Mouse (Mus musculus) gonadal fat pad, adult 2 months (tissue): Measurements from ENCODE around the gene Sncg. TPM values are rescaled to one million over a fixed set of nuclear protein-coding genes. Genes with fewer than 3 reads are reported as not detected.
"Not testable (repeated sequence)": the region's sequence is repeated elsewhere in the genome, so short reads cannot be mapped to it uniquely, and the experiment has no call there.

ENCODE experiments used
- DNase-seq: peaks from one replicate; pipeline ENCODE4 v3.0.0-alpha.2; 2012; ENCODE audit warnings: low read depth
- polyA plus RNA-seq: library from polyadenylated mRNA; depleted of rRNA; stranded (reverse); fragments of >200 nt; gene quantifications from 2 replicates; pipeline ENCODE4 v1.2.3, GENCODE M21; 2012

The Sncg gene
- polyA plus RNA-seq, 1 experiment, result 740 TPM

DNA sequence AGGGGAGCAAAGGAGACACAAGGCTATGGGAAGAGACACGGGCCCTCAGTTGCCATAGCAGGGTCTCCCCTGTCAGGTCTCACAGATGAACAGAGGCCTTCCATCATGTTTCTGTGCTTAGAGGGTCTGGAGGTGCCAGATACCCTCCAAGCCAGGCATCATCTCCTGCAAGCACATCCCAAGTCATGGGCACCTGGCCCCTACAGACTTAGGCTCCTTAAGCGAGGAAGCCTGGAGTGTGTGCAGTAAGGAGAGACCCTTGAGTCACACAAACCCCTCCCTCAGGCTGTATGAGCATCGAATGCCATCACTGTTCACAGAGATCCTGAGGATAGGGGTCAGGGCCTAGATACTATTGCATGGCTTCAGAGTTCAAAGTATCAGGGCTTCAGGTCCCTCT is 3.7 kb downstream of the Sncg start:
- no peak for DNase-seq

DNA sequence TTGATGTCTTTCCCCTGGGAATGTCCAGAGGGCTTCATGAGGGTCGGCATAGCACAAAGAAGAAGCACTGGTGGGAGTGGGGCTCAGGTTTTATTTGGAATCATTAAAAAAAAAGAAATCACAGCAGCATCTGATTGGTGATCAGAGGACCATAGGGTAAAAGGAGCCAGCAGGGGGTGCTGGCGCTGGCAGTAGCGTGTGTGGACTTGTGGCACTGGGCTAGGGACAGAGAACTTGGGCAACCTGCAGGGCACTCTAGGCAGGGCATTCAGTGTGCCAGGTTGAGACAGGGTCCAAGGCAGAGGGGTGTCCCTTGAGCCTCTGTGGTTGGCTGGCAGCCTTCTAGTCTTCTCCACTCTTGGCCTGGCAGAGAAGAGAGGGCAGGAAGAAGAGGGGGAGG is 4.4 kb downstream of the Sncg start:
- DNase-seq, result no peak

DNA sequence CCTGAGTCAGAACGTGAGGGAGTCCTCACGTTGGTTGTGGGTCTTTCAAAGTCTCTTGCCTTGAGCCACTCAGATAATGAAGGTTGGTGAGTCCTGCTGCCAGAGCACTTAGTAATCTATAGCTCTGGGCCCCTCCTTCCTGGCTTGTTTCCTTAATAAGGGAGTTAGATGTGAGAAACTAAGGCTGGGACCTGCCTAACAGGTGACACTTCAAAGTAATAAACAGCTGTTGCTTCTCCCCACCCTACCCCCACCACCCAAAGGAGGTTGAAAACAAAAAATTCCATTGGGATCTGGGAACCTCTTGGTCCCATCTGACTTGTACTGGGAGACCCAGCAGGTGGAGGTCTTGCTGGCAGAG is 9.5 kb downstream of the Sncg start:
- DNase-seq, result no peak

DNA sequence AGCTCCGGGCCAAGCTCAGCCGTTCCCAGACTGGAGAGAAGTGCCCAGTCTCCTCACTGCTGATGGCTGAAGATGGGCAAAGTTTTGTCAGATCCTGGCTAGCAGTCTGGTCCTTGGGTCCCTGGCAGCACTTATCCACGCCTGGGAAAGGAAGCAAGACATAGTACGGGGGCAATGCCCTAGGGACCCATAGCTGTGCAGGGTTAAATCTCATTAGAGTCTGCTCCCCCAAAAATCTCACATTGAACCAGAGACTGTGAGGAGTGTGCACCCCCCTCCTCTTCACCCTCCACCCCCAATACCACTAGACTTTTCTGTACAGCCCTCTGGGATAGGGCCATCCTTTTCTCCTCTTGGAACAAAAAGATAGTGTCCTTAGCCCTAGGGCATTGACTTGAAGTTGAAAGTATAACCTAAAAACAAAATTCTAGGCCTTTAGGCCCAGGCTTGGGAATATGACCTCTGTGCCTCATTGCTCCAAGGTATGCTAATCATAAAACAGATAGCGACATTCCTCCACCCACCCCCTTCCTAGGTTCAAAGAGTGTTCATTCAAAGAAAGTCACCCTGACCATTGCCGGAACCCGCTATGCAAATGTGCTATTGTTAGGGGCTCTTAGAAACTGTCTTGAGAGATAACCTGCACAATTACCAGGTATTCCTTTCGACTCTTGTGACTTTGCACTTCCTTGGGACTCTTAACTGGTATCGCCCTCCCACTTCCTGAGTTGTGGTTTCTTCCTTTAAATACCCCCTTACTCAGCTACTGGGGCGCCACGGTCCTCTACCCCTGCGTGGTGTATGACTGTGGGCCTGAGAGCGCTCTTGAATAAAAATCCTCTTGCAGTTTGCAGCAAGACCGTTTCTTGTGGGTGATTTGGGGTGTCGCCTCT is 10.1 kb downstream of the Sncg start:
- DNase-seq, result not testable (repeated sequence)

DNA sequence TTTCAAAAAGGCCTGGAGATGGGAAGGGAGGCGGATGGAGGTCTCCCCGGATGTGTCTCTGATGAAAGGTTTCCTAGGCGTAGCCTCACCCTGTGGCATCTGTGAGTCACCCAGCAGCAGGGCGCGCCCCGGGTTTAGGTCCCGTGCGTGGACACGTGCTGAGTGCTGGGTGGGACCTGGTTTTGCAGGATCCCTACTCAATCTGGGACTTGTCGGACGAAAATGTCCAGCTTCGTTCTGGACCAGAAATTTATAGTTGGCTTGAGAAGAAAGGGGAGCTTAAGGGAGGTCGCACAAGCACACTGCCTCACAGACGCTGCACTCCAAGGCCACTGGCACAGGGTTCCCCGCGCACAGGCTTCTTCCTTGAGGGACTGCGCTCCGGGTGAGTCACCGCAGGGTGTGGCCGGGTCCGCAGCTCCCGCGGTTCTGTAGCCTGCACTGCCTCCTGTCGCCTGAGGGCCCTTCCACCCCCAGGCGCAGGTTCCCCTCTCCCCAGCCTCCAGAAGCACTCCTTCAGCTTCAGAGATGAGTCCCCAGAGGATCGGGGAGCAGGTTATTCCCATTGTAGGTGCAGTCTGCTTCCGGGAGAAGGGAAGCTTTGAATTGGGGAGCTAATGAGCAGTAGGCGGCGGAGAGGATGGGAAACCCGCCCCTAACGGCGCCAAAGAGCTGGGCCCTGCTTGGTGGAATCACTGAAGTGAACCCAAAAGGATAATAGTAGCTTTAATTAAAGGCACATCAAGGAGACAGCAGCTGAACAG is 10.9 kb downstream of the Sncg start:
- DNase-seq, result no peak

DNA sequence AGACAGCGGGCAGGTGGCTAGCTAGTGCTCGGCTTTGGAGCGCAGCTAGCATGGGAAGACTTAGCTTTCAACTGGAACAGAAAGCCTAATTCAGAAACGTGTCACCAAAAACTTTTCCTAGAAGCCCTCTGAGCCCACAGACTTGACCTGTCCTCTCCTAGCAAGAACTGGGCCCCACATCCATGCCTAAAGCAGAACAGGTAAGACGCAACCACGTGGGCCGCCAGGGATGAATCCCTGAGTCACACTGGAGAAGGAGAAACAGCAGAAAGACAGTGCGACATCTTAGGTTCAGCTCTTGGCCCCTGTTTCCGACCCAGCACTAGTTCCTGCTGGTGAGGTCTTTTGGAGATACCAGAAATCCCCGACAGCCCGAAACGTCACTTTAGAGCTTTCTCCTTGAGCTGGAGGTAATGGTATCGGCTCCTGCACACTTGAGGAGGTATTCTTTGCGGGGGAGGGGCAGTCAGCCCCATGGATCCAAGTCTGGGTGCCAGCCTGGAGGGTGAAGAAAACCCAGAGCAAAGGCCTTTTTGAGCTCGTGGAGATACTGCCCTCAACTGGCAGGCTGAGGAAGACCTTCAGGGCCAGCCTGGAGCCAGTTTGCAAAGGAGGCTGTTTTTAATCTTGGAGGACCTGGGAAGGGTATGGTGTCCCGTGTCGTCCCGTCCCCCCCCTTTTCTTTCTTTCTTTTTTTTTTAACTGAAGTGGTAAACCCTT is 11.7 kb downstream of the Sncg start:
- DNase-seq, result no peak

DNA sequence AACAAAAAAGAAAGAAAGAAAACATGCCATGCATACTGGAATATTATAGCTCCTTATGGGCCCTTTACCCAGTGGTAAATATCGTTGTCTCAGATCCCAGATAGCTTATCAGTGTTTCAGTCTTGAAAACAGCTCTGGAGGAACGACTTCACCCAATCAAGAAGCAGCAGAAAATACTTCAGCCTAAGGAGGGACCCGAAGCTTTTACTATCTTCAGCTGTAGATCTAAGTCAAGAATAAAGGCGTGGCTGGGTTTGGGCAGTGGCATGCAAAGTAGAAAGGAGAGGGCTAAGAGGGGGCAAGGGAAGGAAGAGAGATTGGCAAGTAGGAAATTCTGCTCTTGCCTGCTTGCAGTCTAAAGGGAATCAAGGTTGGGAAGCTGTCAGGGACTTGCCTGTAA is 12.5 kb downstream of the Sncg start:
- no peak for DNase-seq

DNA sequence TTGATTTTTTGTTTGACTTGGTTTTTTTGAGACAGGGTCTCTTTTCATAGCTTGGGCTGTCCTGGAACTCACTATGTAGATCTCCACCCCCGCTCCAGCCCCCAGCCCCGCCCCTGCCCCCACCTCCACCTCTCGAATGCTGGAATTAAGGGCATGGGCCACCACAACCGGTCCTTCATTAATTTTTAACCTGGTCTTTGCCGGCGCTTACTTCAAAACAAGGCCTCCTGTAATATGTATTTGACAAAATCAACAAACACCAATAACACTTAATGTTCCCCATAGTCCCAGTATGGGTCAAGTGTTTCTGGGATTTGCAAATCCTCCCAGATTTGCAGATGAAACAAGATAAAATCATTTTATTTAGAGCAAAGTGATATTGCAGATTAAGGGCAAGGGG is 14.3 kb downstream of the Sncg start:
- DNase-seq, result no peak

DNA sequence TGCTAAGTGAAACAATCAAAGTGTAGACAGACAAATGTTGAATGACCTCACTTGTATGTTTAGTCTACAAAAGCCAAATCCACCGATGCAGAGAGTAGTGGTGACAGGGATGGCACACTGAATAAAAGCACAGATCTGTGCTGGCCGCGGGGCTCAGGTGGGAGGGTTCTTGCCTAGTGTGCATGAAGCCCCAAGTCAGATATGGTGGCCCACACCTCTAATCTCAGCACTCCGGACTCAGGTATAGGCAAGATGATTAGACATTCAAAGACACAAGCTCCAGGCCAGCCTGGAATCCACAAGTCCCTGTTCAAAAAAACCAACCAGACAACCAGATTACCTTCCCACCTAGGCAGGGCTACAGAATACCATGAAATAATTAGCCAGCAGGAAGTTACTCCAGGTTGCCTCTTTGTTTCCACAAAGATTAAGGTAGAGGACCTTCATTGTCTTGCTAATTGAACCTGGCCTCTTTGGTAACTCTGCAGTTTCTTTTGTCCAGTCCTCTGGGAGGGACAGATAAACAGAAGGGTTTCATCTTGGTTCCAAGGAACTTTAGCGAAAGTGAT is 14.8 kb downstream of the Sncg start:
- DNase-seq, result no peak

DNA sequence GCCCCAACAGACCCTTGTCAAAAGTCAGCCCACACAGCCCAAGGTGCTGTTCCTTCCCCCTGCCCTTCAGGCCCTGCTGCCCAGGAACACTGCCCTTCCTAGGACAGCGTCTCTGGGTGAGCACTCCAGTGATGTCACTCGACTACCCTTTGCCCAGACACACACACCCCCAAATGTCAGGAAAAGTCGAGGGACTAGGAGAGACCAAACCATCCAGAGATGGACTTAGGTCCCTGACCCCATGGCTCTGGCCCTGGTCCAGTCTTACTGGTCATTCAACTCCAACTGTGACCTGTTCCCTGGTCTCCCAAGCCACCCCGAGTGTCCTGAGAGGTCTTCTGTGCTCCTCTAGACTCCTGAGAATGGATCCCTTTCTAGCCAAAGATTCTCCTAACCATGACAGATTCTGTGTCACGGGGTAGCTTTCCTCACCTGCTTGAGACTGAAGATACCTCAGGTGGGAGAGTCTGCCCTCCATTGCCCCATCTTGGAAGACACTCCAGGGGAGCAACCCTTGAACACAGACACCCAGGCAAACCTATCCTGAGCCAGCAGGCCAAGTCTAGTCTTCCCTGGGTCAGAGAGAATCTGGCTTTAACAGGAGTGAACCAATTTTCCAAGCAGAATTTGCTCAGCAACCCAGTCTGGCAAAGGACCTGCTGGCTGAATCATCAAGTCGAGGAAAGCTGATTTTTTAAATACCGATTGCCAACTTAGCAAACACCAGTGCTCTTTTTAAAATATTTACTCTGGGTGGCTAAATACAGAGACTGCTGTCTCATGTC is 16.7 kb downstream of the Sncg start:
- no peak for DNase-seq

DNA sequence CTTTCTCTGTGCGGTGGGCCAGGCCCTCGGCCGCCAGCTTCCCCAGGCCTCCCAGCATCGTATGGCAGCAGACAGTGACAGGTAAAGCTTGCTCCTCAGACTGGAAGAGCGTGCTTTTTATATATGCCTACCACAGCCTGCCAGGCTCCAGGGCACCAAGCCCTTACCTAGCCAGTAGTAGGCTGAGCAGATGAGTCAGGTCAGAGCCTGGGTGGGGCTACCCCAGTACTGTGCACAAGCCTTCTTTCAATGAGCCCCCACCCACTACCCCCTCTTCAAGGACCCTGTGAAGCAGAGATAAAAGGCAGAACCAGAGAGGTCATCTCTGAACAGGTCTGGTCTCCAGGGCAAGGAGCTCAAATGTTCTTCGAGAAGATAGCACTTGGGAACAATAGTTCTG is 19.3 kb downstream of the Sncg start, which contains the start of gene Fam25c:
Gene Fam25c (minus strand): TSS at position 133 of the 400 bp plus-strand sequence.
- no peak for DNase-seq

DNA sequence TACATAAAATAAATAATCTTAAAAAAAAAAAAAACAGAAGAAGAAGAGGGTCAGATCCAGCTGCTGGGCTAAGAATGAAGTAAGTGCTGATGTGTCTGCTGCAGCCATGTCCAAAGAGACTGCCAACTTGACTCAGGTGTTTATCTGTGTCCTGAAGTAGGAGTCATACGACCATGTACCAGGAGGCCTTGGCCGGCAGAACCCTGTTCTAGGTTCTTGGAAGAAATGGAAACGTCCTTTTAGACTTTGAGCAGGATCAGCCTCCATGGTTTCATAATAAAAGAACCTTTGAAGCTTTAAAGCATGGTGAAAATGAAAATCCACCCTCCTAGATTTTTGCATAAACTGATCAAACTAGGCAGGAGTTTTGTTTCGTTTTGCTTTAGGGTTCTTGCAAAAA is 20.1 kb downstream of the Sncg start:
- no peak for DNase-seq

DNA sequence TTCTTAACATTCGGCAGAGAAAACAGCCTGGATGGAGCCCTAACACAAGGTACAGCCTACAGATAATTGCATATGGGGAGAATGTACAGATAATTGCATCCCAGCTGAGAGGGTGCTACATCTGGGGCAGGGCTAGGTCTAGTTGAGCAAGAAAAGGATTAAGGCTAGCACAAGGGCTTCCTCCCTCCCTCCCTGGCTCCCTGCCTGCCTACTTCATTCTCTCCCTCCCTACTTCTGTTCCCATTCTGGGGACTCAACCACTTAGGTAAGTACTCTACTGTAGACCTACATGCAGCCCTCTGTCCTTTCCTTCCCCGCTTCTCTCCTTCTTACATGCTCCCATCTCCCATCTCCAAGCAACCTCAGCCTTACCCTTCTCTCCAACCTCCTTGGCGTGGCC is 21.3 kb downstream of the Sncg start:
- no peak for DNase-seq

DNA sequence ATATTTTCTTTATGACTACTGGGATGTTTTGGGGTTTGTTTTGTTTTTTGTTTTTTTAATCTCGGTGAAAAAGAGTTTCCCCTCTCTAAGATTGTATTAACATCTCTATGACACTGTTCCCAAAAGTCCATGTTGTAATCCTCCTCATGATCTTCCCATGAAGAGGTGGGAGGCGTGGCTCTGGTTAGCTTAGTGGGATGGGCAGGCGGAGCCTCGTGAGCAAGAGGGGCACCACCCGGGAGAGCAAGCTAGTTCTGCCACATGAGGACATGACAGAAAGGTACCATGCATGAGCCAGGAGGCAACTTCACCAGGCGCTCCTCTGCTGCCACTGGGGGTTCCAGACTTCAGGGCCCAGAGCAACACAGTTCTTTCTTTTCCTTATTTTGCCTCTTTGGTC is 22.1 kb downstream of the Sncg start:
- no peak for DNase-seq

DNA sequence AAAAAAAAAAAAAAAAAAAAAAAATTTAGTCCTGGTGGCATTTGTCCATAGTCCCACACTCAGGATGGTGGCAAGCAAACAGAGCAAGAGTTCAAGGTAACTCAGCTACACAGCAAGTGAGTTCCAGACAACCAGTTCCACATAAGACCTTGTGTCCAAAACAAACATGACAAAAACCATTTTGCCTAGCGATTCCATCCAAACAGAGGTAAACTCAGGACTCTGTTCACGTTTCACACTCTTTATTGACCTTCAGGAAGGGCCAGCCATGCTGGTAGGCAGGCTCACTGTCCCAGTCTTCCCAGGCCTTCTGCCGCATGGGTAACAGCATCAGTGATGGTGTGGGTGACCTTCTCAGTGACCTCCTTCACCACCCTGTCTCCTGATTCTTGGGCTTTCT is 22.9 kb downstream of the Sncg start:
- DNase-seq, result no peak

DNA sequence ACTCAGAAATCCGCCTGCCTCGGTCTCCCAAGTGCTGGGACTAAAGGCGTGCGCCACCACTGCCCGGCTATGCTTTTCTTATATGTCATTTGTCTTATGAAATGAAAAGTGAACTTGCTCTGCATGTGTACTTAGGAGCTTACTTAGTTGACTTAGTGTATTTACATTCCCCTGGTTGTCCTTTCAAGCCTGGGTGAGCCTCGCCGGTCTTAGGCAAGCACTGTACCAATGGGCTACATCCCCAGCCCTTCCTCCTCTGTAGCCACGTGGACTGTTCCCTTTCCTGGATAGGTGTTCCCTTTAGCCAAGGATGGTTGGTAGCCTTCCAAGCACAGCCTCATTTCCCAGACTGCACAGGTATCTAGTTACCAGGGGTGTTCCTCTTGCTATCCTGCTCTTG is 25.6 kb downstream of the Sncg start:
- DNase-seq, result no peak

DNA sequence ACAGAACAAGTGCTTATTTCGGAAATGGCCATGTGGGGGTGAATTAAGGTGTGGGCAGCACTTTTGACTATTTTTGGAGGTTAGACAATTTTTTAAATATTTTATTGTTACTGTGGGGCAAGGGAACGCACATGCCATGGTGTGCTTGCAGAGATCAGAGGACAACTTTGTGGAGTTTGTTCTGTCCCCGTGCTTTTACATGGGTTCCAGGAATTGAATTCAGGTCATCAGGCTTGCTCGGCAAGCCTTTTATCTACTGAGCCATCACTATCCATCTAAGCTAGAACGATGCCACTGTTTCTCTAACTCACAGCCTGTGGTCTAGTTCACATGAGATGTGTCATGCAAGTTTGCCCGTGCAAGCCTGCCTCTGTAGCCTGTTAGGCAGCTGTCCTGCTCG is 26.3 kb downstream of the Sncg start:
- no peak for DNase-seq

DNA sequence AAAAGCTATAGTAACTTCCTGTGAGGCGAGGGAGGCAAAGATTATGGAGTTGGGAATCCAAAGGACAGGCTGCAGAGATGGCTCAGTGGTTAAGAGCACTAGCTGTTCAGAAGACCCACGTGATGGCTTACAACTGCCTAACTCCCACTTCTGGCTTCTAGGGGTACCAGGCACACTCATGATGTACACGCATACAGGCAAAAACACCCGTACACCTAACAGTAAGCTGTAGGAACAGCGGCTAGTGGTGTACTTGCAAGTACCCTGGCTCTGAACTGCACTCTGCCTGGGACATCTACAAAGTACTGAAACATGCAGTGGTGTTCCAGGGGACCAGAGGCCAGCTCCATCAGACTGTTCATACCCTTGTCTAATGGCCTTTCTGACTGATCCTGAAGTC is 27.5 kb downstream of the Sncg start:
- no peak for DNase-seq

DNA sequence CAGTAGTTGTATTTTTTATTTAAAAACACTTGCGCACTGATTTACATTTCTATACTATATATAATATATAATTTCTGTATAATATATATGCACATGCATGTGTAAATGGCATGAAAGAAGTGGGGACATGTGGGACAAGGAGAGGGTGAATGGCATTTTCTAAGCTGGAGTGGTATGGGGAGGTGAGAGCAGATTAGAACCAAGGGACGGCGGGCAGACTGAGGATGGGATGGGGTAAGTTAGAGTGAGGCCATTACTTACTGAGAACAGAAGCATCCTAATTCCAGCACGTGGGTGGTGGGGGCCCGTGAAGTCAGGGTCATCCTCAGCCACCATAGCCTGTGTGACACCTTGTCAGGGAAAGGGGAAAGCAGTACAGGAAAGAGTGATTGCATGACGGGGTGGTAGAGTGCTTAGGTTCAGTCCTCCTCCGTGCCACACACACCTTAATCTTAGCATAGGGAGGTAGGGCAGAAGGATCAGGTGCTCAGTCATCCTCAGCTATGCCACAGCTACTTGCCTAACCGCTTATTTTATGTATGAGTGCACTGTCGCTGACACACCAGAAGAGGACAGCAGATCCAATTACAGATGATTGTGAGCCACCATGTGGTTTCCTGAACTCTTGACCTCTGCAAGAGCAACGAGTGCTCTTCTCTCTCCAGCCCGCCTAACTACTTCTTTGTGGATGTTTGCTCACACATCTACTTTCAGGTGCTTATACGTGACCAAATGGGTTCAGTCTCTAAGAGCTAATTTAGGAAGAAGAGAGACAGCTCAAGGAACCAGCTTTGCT is 28.6 kb downstream of the Sncg start:
- DNase-seq, result no peak

DNA sequence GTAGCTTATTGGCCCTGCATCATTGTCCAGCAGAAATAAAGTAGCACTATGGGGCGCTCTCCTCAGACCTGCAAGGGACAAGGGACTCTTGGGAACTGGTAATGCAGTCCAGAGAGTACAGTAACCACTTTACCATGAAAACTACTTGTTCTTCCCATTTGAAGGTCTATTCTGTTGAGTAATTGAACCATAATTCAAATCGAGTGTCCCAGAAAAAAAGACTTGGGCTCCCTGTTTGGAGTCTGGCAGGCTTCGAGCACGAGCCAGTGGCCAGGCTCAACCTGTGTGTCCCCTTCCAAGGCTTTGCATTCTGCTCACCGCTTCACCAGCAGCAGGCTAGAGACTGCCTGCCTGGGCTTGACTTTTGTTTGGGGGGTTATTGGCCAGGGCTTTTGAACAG is 30.2 kb downstream of the Sncg start:
- DNase-seq, result no peak

DNA sequence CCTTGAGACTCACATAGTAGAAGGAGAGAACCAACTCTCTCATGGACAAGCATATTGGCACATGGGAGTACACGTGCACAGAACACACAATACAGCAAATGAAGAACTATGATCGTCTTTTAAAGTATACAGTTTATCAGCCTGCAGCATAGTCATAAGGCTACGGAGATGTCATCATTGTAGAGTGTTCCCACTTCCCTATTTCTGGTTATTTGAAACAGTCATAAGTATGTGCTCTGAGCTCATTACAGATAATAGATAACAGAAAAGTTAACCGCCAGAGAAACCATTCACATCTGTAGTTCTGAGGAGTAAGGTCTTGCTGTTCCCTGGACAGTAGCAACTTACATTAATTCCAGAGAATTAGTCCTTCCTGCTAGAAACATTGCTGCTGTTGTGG is 31.5 kb downstream of the Sncg start:
- DNase-seq, result no peak
